Mouse (Mus musculus) liver, embryonic 13.5 days (tissue): Measurements from ENCODE around the gene Plekhg6. TPM values are rescaled to one million over a fixed set of nuclear protein-coding genes. Genes with fewer than 3 reads are reported as not detected.

Experiments
- ATAC-seq: fragments of 200-750 bp; cut with Nextera tagmentation; 2 replicates; pipeline ENCODE4 v1.8.0; 2017; ENCODE audit warnings: low read depth, mild to moderate bottlenecking, moderate number of reproducible peaks, moderate library complexity
- DNase-seq: peaks from one replicate; pipeline ENCODE4 v3.0.0; 2022
- H3K27ac ChIP-seq: fragments of 300-500 bp; sonication (generic); 2 replicates; pipeline ENCODE4 v1.5.1; 2015; ENCODE audit warnings: moderate library complexity, mild to moderate bottlenecking, inconsistent platforms
- H3K27me3 ChIP-seq: fragments of 300-500 bp; sonication (generic); 2 replicates; pipeline ENCODE4 v1.6.1; 2015; ENCODE audit warnings: mild to moderate bottlenecking, inconsistent platforms
- H3K36me3 ChIP-seq: fragments of 300-500 bp; sonication (generic); 2 replicates; pipeline ENCODE4 v1.6.1; 2015; ENCODE audit warnings: mild to moderate bottlenecking, inconsistent platforms
- H3K4me1 ChIP-seq: fragments of 300-500 bp; sonication (generic); replicated peaks from 2 replicates; pipeline ENCODE4 v1.6.1; 2015; ENCODE audit warnings: inconsistent platforms
- H3K4me2 ChIP-seq: fragments of 300-500 bp; sonication (generic); 2 replicates; pipeline ENCODE4 v1.6.1; 2015; ENCODE audit warnings: inconsistent platforms, mild to moderate bottlenecking, moderate library complexity
- H3K4me3 ChIP-seq: fragments of 300-500 bp; sonication (generic); replicated peaks from 2 replicates; pipeline ENCODE4 v1.5.1; 2015; ENCODE audit warnings: mild to moderate bottlenecking, inconsistent platforms
- H3K9ac ChIP-seq: fragments of 300-500 bp; sonication (generic); 2 replicates; pipeline ENCODE4 v1.6.1; 2015; ENCODE audit warnings: mild to moderate bottlenecking, inconsistent platforms
- H3K9me3 ChIP-seq: fragments of 300-500 bp; sonication (generic); replicated peaks from 2 replicates; pipeline ENCODE4 v1.6.1; 2016; ENCODE audit warnings: inconsistent platforms
- WGBS: fragments of 180-500 bp; shearing (Covaris S2); methylation state at CpG from one replicate; pipeline ENCODE4 v1.1.7; 2015; ENCODE audit not compliant: insufficient replicate concordance; 5-methylcytosine and 5-hydroxymethylcytosine counted together
- polyA plus RNA-seq: library from polyadenylated mRNA; unstranded; fragments of >200 nt; fragmentation: Nextera tagmentation; extraction: Ambion mirVana; gene quantifications from 2 replicates; pipeline ENCODE4 v1.2.1, GENCODE M21; 2015

The Plekhg6 gene
- polyA plus RNA-seq, 1 experiment from 2014 or later = 0.31 TPM

DNA sequence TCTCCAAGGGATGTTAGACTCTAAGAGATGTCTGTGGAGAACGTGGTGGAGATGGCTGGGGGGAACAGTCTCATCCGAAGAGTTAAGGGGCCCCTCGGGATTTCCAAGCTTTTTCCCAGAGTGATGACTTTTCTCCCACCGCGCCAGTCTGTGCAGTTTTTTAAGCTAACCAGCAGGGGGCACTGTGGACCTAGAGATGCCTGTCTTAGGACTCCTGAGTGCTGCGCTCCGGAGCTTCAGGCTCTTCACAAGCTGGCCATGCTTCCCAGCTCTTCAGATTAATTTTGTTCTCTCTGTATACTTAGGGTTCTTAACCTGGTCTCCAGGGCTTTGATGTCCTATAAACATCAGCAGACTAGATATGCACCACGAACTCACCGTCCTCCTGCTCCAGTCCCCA, 38.2 kb upstream of the Plekhg6 start:
- H3K9ac ChIP-seq = no peak overlapping the region
- H3K27me3 ChIP-seq = 0 out of 2 replicates have a peak, but pooled peaks cover 3% of the 10 kb centered on the region
- no peaks in the 10 kb centered on the region for H3K9me3 ChIP-seq
- peak; percentile 56 for DNase-seq
- no peak overlapping the region for H3K4me3 ChIP-seq
- no peaks in the 10 kb centered on the region for H3K36me3 ChIP-seq
- 6% methylated on average over 9 of the region's 9 CpGs for WGBS
- H3K27ac ChIP-seq = no peak overlapping the region
- H3K4me2 ChIP-seq = no peak overlapping the region
- peak; percentile 44; the same call in 1 of the 2 replicates for ATAC-seq
- peaks cover 20% of the 10 kb centered on the region for H3K4me1 ChIP-seq

DNA sequence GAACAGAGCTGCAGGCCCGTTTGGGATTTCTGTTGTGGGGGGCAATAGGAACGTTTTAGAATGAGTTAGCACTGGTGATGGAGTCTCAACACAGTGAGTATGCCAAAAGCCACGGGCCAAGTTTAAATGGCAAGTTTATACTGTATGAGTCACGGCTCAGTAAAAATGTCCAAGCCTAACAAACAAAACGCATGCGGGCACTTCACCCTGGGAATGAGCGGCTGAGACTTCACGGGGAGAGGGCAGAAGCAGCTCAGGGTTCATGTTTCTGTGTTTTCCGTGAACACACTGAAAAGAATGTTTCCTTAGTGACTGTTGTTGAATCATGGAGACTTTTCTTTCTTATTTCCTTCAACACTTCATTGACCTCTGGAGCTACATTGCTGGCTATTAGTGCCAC, 32.7 kb upstream of the Plekhg6 start:
- no peaks in the 10 kb centered on the region for H3K36me3 ChIP-seq
- 71% methylated on average over 9 of the region's 9 CpGs for WGBS
- H3K4me2 ChIP-seq = no peak overlapping the region
- no peaks in the 10 kb centered on the region for H3K9me3 ChIP-seq
- ATAC-seq = no peak
- 0 out of 2 replicates have a peak, but pooled peaks cover 4% of the 10 kb centered on the region for H3K4me1 ChIP-seq
- H3K9ac ChIP-seq = no peak overlapping the region
- H3K4me3 ChIP-seq = no peak overlapping the region
- H3K27me3 ChIP-seq = 0 out of 2 replicates have a peak, but pooled peaks cover 3% of the 10 kb centered on the region
- H3K27ac ChIP-seq = no peak overlapping the region
- no peak for DNase-seq

DNA sequence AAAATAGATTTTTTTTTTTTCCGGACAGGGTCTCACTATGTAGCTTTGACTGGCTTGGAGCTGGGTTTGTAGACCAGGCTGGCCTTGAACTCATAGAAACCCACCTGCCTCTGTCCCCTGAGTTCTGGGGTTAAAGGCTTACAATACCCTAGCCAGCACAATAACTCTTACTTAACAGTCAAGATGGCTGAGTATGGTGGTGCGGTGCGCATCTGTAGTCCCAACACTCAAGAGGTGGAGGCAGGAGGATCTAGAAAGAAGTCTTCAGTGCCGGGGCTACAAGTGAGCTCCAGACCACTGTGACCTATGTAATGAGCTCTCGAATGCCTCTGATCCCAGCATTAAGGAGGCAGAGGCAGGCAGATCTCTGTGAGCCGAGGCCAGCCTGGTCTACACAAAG, 31.1 kb upstream of the Plekhg6 start:
- no peak overlapping the region for H3K9ac ChIP-seq
- no peaks in the 10 kb centered on the region for H3K9me3 ChIP-seq
- H3K36me3 ChIP-seq = no peaks in the 10 kb centered on the region
- H3K27ac ChIP-seq = no peak overlapping the region
- H3K4me2 ChIP-seq = no peak overlapping the region
- ATAC-seq (no peak), DNase-seq (no peak)
- 0 out of 2 replicates have a peak, but pooled peaks cover 4% of the 10 kb centered on the region for H3K4me1 ChIP-seq
- WGBS = 71% methylated on average over 6 of the region's 6 CpGs
- H3K27me3 ChIP-seq = no peaks in the 10 kb centered on the region
- H3K4me3 ChIP-seq = no peak overlapping the region

DNA sequence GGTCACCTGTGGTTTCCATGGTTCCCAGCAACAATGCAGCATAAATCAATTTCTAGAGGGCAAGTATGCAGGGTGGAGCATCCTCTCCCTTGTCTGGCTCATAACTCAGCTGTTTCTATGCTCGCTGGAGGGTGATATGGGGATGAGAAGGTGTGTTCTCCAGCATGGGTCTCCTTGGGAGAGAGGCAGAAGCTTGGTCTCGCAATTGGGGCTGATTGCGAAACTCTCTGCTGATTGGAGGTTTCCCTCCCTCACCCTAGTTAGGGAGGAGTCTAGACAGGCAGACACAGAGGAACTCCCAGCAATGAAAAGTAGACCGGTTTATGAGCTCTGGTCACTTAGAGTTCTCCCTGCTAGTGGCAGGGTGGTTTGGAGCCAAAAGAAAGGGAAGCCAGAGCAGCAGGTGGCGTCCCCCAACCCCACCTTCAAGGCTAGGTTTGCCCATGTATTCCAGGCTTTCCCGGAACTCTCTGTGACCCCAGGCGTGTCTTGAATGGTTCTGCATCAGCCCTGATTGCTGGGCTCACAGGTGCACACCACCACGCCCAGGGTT, 30.5 kb upstream of the Plekhg6 start:
- DNase-seq = no peak

DNA sequence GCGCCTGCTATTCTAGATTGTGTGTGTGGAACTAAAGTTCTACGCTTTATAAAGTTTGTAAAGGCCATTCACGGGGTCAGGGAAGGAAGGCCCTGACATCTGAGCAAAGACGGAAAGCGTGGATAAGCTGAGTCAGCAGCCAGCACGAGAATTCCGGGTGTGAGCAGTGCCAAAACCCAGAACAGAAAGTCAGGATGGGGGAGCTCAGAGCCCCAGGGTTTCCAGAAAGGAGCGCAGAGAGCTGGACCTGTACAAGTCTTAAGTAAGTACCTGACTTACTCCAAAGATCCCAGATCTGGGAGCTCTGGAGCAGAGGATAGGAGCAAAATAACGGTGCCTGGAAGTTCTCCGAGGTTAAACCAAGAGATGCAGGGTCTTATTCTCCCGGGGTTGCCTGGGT, 30.0 kb upstream of the Plekhg6 start:
- ATAC-seq (no peak), DNase-seq (no peak)
- no peak overlapping the region for H3K9ac ChIP-seq
- WGBS = 51% methylated on average over 11 of the region's 11 CpGs
- no peak overlapping the region for H3K4me3 ChIP-seq
- H3K27ac ChIP-seq = no peak overlapping the region
- no peaks in the 10 kb centered on the region for H3K9me3 ChIP-seq
- H3K4me1 ChIP-seq = 0 out of 2 replicates have a peak, but pooled peaks cover 4% of the 10 kb centered on the region
- no peaks in the 10 kb centered on the region for H3K36me3 ChIP-seq
- no peak overlapping the region for H3K4me2 ChIP-seq
- H3K27me3 ChIP-seq = no peaks in the 10 kb centered on the region

More for the DNA sequence above, 30.5 kb upstream of the Plekhg6 start:
- Histone ChIP-seq H3K9ac (no peak overlapping the region), H3K27me3 (no peaks in the 10 kb centered on the region), H3K27ac (no peak overlapping the region), H3K4me3 (no peak overlapping the region), H3K4me2 (no peak overlapping the region), H3K4me1 (0 out of 2 replicates have a peak, but pooled peaks cover 4% of the 10 kb centered on the region), H3K36me3 (no peaks in the 10 kb centered on the region), H3K9me3 (no peaks in the 10 kb centered on the region)
- ATAC-seq = peak; percentile 15; the same call in 1 of the 2 replicates
- WGBS = 31% methylated on average over 8 of the region's 8 CpGs

DNA sequence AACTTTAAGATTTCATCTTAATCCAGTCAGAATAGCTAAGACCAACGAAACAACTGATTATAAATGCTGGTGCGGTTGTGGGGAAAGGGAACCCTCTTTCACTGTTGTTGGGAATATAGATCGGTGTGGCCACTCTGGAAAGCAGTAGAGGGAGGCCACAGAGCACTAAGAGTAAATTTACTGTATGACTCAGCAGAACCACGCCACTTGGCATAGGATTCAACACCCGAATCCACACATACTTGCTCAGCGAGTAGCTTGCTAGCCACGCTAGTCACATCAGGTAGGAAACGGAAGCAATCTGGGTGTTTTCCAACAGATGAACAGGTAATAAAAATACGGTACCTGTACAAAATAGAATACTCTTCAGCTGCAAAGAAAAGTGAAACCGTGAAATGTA, 27.1 kb upstream of the Plekhg6 start:
- ATAC-seq = no peak
- no peak overlapping the region for H3K4me3 ChIP-seq

DNA sequence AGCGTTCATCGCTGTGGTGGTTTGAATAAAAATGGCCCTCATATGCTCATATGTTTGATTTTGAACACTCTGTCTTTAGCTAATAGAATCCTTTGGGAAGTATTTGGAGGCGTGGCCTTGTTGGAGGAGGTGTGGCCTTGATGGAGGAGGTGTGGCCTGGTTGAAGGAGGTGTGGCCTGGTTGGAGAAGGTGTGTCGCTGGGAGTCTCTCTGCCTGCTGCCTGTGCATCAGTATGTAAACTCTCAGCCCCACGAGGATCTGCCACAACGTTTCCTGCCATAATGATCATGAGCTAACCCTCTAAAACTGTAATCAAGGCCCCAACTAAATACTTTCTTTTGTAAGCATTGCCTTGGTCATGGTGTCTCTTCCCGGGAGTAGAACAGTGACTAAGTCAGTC, 26.6 kb upstream of the Plekhg6 start:
- ATAC-seq = no peak

More for the DNA sequence above, 27.1 kb upstream of the Plekhg6 start:
- Histone ChIP-seq H3K27ac (no peak overlapping the region), H3K9ac (no peak overlapping the region), H3K4me2 (no peak overlapping the region), H3K27me3 (no peaks in the 10 kb centered on the region), H3K36me3 (no peaks in the 10 kb centered on the region), H3K9me3 (no peaks in the 10 kb centered on the region), H3K4me1 (0 out of 2 replicates have a peak, but pooled peaks cover 4% of the 10 kb centered on the region)
- WGBS = 69% methylated on average over 10 of the region's 10 CpGs
- no peak for DNase-seq

DNA sequence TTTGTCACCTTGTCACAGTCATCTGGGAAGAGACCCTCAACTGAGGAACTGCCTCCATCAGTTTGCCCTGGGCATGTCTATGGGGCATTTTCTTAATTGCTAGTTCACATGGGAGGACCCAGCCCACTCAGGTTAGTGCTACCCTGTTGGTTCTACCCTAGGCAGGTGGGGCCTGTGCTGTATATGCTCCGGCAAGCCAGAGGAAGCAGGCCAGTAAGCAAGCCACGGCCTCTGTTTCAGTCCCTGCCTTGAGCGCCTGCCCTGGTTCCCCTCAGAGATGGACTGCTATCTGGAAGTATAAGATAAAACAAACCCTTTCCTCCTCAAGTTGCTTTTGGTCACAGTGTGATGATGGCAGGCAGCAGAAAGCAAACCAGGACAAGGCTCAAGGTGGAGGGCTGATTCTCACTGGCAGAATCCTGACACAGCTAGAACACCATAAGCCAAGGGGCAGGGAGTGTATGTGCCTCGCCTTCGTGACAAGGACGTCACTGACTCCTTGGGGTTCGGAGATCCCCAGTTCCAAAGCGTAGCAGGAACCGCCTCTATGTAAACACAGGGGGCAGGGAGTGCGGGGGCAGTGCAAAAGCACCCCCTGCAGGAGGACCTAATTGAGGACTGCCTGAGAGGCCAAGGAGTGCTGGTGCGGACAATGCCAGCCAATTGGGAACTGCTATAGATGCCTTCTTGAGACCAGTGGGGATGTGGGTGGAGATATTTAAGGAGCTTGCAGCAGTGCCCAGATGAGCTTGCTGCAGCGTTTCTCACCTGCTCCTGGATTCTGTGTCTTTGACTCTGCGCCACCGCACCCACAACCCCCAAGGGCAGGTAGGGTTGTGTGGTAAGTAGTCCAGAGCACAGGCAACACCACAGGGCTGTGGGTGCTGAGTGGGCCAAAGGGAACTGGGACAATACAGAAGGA, 25.1 kb upstream of the Plekhg6 start:
- H3K4me1 ChIP-seq = no peaks in the 10 kb centered on the region
- no peak overlapping the region for H3K4me3 ChIP-seq
- no peaks in the 10 kb centered on the region for H3K36me3 ChIP-seq
- DNase-seq = no peak
- no peak overlapping the region for H3K4me2 ChIP-seq
- H3K27me3 ChIP-seq = no peaks in the 10 kb centered on the region
- no peak overlapping the region for H3K27ac ChIP-seq
- ATAC-seq = no peak
- WGBS = 53% methylated on average over 14 of the region's 14 CpGs
- no peak overlapping the region for H3K9ac ChIP-seq
- no peaks in the 10 kb centered on the region for H3K9me3 ChIP-seq

More for the DNA sequence above, 26.6 kb upstream of the Plekhg6 start:
- no peak overlapping the region for H3K4me3 ChIP-seq
- H3K9me3 ChIP-seq = no peaks in the 10 kb centered on the region
- H3K27me3 ChIP-seq = no peaks in the 10 kb centered on the region
- DNase-seq = no peak
- H3K27ac ChIP-seq = no peak overlapping the region
- no peak overlapping the region for H3K4me2 ChIP-seq
- no peaks in the 10 kb centered on the region for H3K36me3 ChIP-seq
- H3K9ac ChIP-seq = no peak overlapping the region
- 69% methylated on average over 7 of the region's 7 CpGs for WGBS
- 0 out of 2 replicates have a peak, but pooled peaks cover 4% of the 10 kb centered on the region for H3K4me1 ChIP-seq

DNA sequence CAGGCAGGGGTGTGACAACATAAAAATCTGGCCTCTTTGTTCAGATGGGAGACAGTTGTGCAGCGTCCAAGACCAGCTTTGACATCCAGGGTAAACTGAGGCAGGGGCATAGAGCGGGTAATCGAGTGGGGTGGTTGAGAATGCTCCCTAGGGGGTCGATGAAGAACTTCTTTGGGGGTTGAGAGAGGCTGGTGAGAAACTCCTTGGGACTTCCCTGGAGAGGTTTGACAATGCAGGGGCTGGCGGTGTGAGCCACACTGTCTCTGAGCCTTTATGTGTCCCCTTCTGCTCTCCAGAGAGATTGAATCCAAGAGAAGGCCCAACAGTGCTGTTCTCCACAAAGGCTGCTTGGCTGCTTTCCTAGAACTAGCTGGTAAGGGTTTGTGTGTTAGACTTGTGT, 9.3 kb upstream of the Plekhg6 start:
- WGBS = 72% methylated on average over 5 of the region's 5 CpGs
- DNase-seq = no peak
- Histone ChIP-seq H3K4me3 (no peak overlapping the region), H3K9ac (no peak overlapping the region), H3K27ac (no peak overlapping the region), H3K9me3 (no peaks in the 10 kb centered on the region), H3K36me3 (no peaks in the 10 kb centered on the region), H3K4me2 (no peak overlapping the region), H3K4me1 (no peaks in the 10 kb centered on the region; the same call in 1 of the 2 replicates), H3K27me3 (no peaks in the 10 kb centered on the region)
- no peak for ATAC-seq

DNA sequence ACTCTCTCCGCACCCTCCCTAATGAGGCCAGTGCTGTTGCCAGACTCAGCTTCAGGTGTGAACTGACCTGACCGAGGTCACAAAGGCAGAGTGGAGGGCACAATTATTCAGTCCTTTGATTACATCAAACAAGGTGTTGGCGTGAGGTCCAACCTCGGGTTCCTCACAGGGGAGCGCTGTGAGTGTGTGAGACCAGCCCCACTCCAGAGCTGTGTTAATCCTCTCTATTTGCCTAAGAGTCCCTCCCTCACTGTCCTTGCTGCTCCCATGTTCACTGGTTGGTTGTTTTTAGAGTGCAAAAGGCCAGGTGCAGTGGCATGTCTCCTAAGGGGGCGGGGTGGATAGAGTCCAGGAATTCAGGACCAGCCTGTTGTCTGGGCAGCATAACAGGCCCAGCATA, 5.5 kb upstream of the Plekhg6 start:
- H3K27ac ChIP-seq = no peak overlapping the region
- peak; percentile 64 for ATAC-seq
- 49% methylated on average over 6 of the region's 6 CpGs for WGBS

DNA sequence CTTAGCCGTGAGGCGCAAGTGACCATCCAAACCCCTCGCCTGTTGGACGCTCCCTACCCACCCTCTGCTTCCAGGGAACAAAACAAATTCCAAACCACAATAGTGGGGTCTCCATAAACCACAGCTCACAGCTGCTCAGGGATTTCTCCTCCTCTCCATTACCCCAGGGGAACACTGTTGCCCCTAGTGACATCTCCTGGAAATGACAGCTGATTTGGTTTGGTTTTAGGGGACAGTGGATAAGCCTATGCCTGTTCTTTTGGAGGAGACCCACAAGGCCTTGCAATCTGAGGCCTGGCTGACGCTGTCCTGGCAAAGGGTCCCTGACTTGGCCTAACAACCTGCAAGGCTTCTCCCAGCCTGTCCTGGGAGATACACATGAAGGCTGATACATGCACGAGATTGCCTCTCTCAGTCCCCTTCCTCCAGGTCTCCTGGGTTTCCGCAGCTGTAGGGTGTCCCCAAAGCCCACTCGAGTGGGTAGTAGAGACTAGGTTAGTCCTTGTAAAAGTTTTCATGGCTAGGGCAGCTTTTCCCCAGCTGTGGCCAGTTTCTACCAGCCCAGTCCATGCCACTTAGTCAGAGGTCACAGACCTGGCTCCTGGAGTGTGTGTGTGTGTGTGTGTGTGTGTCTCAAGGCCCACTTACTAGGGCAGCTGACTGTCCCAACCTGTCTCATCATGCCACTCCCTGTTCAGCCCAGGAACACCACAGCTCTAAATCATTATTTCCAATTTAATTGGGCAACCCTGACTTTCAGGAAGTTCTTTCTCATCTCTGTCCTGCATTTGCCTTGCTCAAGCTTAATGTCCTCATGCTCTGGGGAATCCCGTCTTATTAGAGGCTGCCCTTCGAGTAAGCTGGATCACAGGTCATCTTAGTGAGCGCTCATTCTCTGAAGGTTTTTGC, 4.7 kb upstream of the Plekhg6 start:
- 57% methylated on average over 11 of the region's 11 CpGs for WGBS
- Histone ChIP-seq H3K27ac (no peak overlapping the region), H3K4me2 (no peak overlapping the region), H3K4me1 (peaks cover 7% of the 10 kb centered on the region), H3K36me3 (no peaks in the 10 kb centered on the region), H3K4me3 (no peak overlapping the region), H3K27me3 (peaks cover 28% of the 10 kb centered on the region), H3K9me3 (no peaks in the 10 kb centered on the region), H3K9ac (no peak overlapping the region)
- ATAC-seq (no peak), DNase-seq (no peak)

More for the DNA sequence above, 5.5 kb upstream of the Plekhg6 start:
- Histone ChIP-seq H3K9me3 (no peaks in the 10 kb centered on the region), H3K27me3 (peaks cover 20% of the 10 kb centered on the region), H3K36me3 (no peaks in the 10 kb centered on the region), H3K4me1 (no peaks in the 10 kb centered on the region; the same call in 1 of the 2 replicates), H3K4me2 (no peak overlapping the region), H3K9ac (no peak overlapping the region), H3K4me3 (no peak overlapping the region)
- no peak for DNase-seq
